Mouse (Mus musculus) heart, embryonic 14.5 days (tissue): ENCODE measurements around the gene Lins1. TPM values are rescaled to one million over a fixed set of nuclear protein-coding genes. Genes with fewer than 3 reads are reported as not detected.
A peak's percentile ranks its signal among the peaks of the same experiment; 100 is the strongest.

Experiments
- ATAC-seq: fragments of 200-750 bp; cut with Nextera tagmentation; 2 replicates; pipeline ENCODE4 v1.8.0; 2017; ENCODE audit warnings: low read depth, moderate TSS enrichment; ENCODE audit not compliant: insufficient number of reproducible peaks, insufficient read depth, low FRiP score
- H3K27ac ChIP-seq, 2 experiments: fragments of 200-500 bp in 1 of 2; fragments of 300-500 bp in 1 of 2; sonication (generic) in 1 of 2; replicated peaks in 1 of 2; 2 replicates each; pipeline ENCODE4 v1.5.1; 2012 to 2014; ENCODE audit warnings: low read depth in 2 of 2, low read length in 2 of 2, control low read depth in 1 of 2, mild to moderate bottlenecking in 1 of 2, mixed read lengths in 1 of 2; ENCODE audit not compliant: control insufficient read depth in 1 of 2, insufficient read depth in 1 of 2
- H3K27me3 ChIP-seq: fragments of 300-500 bp; sonication (generic); 2 replicates; pipeline ENCODE4 v1.6.1; 2014; ENCODE audit warnings: mild to moderate bottlenecking, low read length, control low read depth; ENCODE audit not compliant: control insufficient read depth, insufficient read depth
- H3K36me3 ChIP-seq: fragments of 300-500 bp; sonication (generic); 2 replicates; pipeline ENCODE4 v1.6.1; 2014; ENCODE audit warnings: mild to moderate bottlenecking, control low read depth, low read length, mixed read lengths; ENCODE audit not compliant: control insufficient read depth, insufficient read depth
- H3K4me1 ChIP-seq, 2 experiments: fragments of 200-500 bp in 1 of 2; fragments of 300-500 bp in 1 of 2; sonication (generic) in 1 of 2; 2 replicates each; pipeline ENCODE4 v1.6.1; 2012 to 2014; ENCODE audit warnings: low read length in 2 of 2, control low read depth in 1 of 2, mixed read lengths in 1 of 2; ENCODE audit not compliant: control insufficient read depth in 2 of 2, insufficient read depth in 2 of 2
- H3K4me2 ChIP-seq: fragments of 300-500 bp; sonication (generic); 2 replicates; pipeline ENCODE4 v1.6.1; 2014; ENCODE audit warnings: mild to moderate bottlenecking, low read length
- H3K4me3 ChIP-seq, 2 experiments: fragments of 200-500 bp in 1 of 2; fragments of 300-500 bp in 1 of 2; sonication (generic) in 1 of 2; 2 replicates each; pipeline ENCODE4 v1.5.1; 2012 to 2014; ENCODE audit warnings: low read length in 2 of 2, mild to moderate bottlenecking in 2 of 2, control low read depth in 1 of 2, low read depth in 1 of 2, moderate library complexity in 1 of 2; ENCODE audit not compliant: control insufficient read depth in 1 of 2, insufficient read depth in 1 of 2
- H3K9ac ChIP-seq: fragments of 300-500 bp; sonication (generic); 2 replicates; pipeline ENCODE4 v1.6.1; 2014; ENCODE audit warnings: mild to moderate bottlenecking, low read length
- H3K9me3 ChIP-seq: fragments of 300-500 bp; sonication (generic); 2 replicates; pipeline ENCODE4 v1.6.1; 2016; ENCODE audit warnings: low read length, control low read depth; ENCODE audit not compliant: control insufficient read depth
- WGBS: fragments of 180-500 bp; shearing (Covaris S2); extraction: QIAGEN DNeasy Blood & Tissue Kit; methylation state at CpG from one replicate; pipeline ENCODE4 v1.1.7; 2014; 5-methylcytosine and 5-hydroxymethylcytosine counted together
- polyA plus RNA-seq: library from polyadenylated mRNA; unstranded; fragments of >200 nt; fragmentation: Nextera tagmentation; extraction: Ambion mirVana; gene quantifications from 2 replicates; pipeline ENCODE4 v1.2.1, GENCODE M21; 2014

Lins1 gene
- polyA plus RNA-seq, 1 experiment from 2014 or later, result 11.6 TPM

DNA sequence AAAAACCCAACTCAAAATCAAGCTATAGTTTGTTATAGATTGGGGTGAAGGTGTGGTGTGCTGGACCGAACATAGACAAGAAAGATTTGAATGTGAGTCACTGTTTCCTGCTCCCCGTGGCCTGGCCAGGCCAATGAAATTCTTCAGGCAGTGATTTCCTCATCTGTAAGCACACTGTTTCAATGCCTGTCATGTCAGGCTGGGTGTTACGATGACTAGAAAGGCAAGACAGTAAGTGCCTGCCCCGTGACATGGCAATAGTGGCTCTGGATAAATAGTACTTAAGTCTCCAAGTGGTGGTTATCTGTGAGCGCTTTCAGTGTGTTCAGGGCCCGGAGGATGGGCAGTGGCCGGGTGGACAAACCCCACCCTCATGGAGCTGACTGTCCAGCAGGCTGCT is 57.3 kb downstream of the Lins1 start:
- WGBS, result 21% methylated on average over 7 of the region's 7 CpGs
- H3K27me3 ChIP-seq, result no peaks in the 10 kb centered on the region
- peak; percentile 69 for ATAC-seq
- H3K9ac ChIP-seq, result no peak overlapping the region
- no peaks in the 10 kb centered on the region for H3K36me3 ChIP-seq
- no peak overlapping the region for H3K4me3 ChIP-seq
- no peaks in the 10 kb centered on the region for H3K9me3 ChIP-seq
- peak overlapping the region; percentile 17; the same call in 1 of the 2 replicates for H3K4me2 ChIP-seq
- peak overlapping the region in 1 of 2 experiments; percentile 59; a peak in 2 of 4 replicates for H3K27ac ChIP-seq
- peaks cover 3 to 14% of the 10 kb centered on the region in 2 experiments; a peak in 3 of 4 replicates for H3K4me1 ChIP-seq

- WGBS, result 77% methylated on average over 1 of the region's 1 CpGs
- Histone ChIP-seq H3K27ac (no peak overlapping the region), H3K9me3 (no peaks in the 10 kb centered on the region), H3K4me1 (peaks cover 2 to 14% of the 10 kb centered on the region in 2 experiments; a peak in 2 of 4 replicates), H3K4me3 (no peak overlapping the region), H3K4me2 (no peak overlapping the region), H3K36me3 (no peaks in the 10 kb centered on the region), H3K9ac (no peak overlapping the region), H3K27me3 (no peaks in the 10 kb centered on the region)
- ATAC-seq, result no peak
These were observed 60.3 kb downstream of the Lins1 start for GRCm38 (mm10) chr7:66749998-66750397.

DNA sequence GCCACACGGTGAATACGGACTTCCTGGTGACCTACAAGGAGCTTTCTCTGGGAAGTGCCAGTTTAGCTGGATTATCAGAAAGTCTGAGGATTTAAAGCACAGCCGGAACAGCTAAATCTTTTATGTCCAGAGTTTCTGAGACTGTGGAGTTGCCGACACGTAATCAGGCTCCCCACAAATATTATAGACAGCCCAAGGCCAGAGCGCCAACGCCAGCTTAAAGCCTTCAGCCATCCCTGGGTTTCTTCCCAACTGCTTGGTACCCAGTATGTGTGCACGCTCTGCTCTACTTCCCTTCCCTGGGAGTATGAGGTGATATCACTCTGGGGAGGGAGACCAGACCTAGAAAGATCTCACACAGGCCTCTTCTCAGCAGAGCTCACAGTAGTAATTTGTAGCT is 64.1 kb downstream of the Lins1 start:
- ATAC-seq, result no peak
- no peak overlapping the region for H3K9ac ChIP-seq
- no peaks in the 10 kb centered on the region for H3K27me3 ChIP-seq
- no peak overlapping the region for H3K4me3 ChIP-seq
- no peak overlapping the region for H3K4me2 ChIP-seq
- no peaks in the 10 kb centered on the region for H3K36me3 ChIP-seq
- no peak overlapping the region for H3K27ac ChIP-seq
- no peaks in the 10 kb centered on the region for H3K9me3 ChIP-seq
- H3K4me1 ChIP-seq, result no peaks in the 10 kb centered on the region
- 85% methylated on average over 8 of the region's 8 CpGs for WGBS

GRCm38 (mm10) chr7:66755611-66756010 is 65.9 kb downstream of the Lins1 start:
- no peaks in the 10 kb centered on the region for H3K9me3 ChIP-seq
- peaks cover 0 to 7% of the 10 kb centered on the region in 2 experiments; a peak in 2 of 4 replicates for H3K4me1 ChIP-seq
- no peak for ATAC-seq
- H3K4me2 ChIP-seq, result no peak overlapping the region
- no peak overlapping the region for H3K9ac ChIP-seq
- WGBS, result 78% methylated on average over 7 of the region's 7 CpGs
- no peak overlapping the region for H3K27ac ChIP-seq
- no peaks in the 10 kb centered on the region for H3K27me3 ChIP-seq
- no peaks in the 10 kb centered on the region for H3K36me3 ChIP-seq
- H3K4me3 ChIP-seq, result no peak overlapping the region

Other genes with a start within 250 kb of the Lins1 start
- gene Asb7, start 293 bp upstream of the Lins1 start, polyA plus RNA-seq, result 10.6 and 11.6 TPM in 2 replicates
- 0.12 and 0.36 TPM in 2 replicates for gene Cers3, start 53.6 kb downstream of the Lins1 start, polyA plus RNA-seq
- gene Adamts17, start 149.8 kb downstream of the Lins1 start, polyA plus RNA-seq, result 4.6 and 7.1 TPM in 2 replicates